Mouse (Mus musculus): ENCODE results near the gene 4930507D05Rik.
"Not testable (repeated sequence)": the region's sequence is repeated elsewhere in the genome, so short reads cannot be mapped to it uniquely, and the experiment has no call there.

The 4930507D05Rik gene

DNA sequence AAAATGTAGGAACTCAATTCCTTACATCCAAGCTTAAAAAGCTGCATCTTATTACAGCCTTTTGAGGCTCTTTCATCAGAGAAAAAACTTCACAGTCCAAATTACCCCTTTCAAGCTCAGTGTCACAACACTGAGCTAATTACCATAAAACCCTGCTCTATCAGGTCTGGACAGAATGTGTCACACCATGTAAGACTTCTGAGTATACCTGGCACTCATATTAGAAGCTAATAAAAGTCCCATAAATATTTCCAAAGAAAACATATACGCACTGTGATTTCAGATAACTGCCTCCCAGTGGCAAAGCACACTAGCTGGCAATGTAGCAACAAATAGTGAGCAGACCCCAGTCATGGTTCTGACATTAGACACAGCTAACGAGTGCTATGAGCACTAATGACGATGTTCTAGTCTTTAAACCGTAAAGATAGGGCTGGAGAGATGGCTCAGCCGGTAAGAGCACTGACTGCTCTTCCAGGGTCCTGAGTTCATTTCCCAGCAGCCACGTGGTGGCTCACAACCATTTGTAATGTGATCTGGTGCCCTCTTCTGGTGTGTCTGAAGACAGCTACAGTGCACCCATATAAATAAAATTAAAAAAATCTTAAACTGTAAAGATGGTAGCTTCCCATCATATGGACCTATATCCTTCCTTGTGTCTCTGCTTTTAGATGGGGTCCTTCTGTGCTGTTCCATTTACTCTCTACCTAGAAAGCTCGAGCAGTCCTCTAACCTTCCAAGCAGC is 32.0 kb downstream of the 4930507D05Rik start:
- no peak for DNase-seq

DNA sequence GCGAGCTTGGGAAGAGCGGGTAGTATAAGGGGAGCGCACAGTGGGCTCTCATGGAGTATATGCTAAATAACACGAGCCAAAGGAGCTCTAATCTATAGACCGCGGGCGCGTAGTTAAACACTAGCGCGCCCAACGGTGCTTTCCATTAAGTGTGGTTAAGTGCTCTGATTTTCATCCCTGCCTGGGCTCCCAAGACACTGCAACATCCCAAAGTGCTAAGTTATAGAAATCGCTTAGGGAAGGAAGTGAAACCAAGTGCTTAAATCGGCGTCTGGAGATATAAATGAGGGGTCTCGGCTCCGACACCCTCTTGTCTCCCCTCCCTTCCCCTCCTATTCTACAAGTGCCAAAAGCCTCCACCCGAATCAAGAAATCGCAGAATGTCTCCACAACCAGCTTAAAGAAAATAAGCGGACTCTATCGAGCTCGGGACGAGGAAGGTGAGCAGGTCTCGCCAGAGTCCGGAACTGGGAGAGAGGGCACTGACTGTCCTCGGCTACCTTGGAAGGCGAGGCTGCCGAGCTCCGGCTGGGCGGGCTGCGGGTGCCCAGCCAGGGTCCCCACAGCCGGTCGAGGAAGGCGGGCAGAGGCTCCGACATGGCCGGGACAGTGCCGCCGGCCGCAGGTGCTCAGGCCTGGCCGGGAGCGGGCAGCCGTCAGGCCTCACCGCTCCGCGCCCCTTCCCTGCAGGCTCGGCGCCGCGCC is 36.7 kb downstream of the 4930507D05Rik start:
- DNase-seq, result no peak

DNA sequence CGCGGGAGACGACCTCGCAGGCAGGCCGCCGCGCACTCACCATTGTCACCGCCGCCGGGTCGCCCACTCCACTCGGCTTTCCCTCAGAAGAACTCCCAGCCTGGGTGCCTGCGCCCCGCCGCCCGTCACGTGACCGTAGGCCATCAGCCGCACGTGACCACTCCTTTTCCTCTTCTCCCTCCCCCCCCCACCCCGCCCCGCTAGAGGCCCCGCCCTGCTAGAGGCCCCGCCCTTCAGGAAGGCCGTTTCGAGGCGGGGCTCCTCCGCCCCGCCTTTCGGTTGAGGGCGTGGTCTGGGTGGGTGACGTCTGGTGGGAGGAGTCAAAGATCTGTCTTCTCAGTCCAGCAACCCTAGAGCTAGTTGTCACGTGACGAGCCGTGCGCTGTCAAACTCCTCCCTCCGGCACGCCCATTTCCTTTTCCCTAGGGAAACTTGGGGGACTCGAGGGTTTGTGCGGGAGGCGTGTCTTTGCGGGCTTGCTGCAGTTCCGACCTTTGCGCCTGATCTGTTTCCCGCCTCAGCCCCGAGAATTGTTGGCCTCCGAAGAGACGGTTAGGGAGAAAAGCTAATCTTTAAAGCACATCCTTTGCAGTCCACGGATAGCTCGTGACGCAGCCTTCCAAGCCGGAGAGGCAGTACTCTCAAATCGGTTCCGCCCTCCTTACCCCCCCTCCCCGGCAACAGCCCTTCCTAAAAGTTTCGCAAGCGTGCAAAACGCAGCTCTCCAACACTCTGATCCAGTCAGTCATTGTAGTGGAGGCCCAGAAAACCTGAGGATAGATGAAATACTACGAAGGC is 37.5 kb downstream of the 4930507D05Rik start, which contains the start of gene Vps26a:
Vps26a (minus strand) TSS at position 188 of the 798 bp plus-strand sequence.
- DNase-seq, result peak; percentile 99

DNA sequence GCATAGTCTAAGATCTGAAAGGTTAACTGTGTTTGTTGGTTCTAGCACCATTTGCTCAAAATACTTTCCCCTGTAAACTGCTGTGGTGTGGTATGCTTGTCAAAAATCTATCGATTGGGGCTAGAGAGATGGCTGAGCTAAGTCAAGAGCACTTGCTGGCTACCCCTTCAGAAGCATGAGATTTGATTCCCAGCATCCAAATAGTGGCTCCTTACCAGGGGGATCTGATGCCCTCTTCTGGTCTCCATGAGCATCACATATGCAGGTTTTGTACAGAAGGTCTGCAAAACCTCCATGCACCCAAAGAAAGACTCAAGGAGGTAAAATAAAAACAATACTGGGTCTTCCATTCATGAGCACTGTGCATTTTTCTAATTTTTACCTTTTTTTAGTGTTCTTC is 39.0 kb downstream of the 4930507D05Rik start:
- DNase-seq, result peak; percentile 60

DNA sequence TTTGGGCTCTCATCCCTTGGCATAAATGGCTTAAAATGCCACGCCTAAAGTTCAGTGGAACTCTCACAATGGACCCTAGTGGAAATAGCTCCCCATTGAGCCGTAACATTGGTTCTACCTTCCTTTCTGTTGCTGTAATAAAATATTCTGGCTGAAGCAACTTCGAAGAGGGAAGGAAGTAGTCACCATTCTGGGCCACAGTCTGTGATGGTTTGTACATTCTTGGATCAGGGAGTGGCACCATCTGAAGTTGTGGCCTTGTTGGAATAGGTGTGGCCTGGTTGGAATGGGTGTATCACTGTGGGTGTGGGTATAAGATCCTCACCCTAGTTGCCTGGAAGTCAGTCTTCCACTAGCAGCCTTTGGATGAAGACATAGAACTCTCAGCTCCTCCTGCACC is 42.4 kb downstream of the 4930507D05Rik start:
- not testable (repeated sequence) for DNase-seq

DNA sequence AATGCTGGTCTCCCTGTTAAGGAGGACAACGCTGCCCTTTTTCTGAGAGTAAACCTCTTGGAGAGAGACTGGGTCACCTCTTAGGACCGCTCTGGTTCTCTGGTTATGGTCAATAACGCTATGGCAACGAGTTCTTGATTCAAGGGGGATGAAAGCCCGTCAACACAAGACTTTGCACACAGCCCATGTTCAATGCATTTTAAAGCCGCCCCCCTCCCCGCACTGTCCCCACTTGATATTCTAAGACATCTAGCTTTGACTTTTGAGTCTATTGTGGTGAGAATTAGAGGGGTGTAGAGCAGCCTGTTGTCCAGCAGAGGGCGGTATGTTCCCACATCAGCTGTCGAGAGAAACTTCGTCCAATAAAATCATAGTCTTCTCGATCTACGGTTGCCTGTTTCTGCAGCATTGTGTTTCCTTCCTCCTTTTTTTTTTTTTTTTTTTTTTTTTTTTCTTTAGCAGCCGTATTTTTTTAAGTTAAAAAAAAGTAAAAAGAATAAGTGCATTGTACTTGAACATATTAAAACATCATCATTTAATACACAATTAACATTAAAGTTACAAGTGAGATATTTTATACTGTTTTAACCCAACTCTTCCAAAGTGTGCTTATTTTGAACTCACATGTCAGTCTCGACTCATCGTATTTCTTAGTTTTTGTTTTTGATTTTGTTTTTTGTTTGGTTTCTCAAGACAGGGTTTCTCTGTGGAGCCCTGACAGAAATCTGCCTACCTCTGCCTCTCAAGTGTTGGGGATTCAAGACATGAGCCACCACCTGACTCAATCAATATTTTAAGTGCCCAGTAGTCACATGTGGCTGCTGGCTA is 51.0 kb downstream of the 4930507D05Rik start:
- peak; percentile 73 for DNase-seq

Data from lung, postnatal 14 days (tissue).